Mouse (Mus musculus): ENCODE results near the gene Slc17a3.

GRCm38 (mm10) chr13:23836630-23837029, 2.6 kb upstream of the Slc17a3 start:
- no peak for TF ChIP-seq CTCF (IDR thresholded peaks at IDR 0.05; ENCODE audit: insufficient read depth, low read depth, low read length)
- TF ChIP-seq POLR2A (IDR thresholded peaks at IDR 0.05; ENCODE audit: insufficient read depth, low read depth, low read length): no peak

Measured in olfactory bulb, adult 2 months (tissue).